Mouse (Mus musculus): ENCODE results near the gene Kdf1.

The Kdf1 gene

GRCm38 (mm10) chr4:133552768-133553447 is 34.1 kb downstream of the Kdf1 start, which contains the start of gene Nr0b2:
Nr0b2 (plus strand) TSS chr4:133553376.
- intact Hi-C loops (cut with DNase I), result no loop called here

GRCm38 (mm10) chr4:133553448-133554330 is 34.9 kb downstream of the Kdf1 start:
- intact Hi-C loops (cut with DNase I), result no loop called here

- intact Hi-C loops (cut with DNase I), result no loop called here
Measured at GRCm38 (mm10) chr4:133557041-133557717, 38.4 kb downstream of the Kdf1 start.

- intact Hi-C loops (cut with DNase I), result no loop called here
Measured at GRCm38 (mm10) chr4:133559846-133560245, 41.1 kb downstream of the Kdf1 start.

- intact Hi-C loops (cut with DNase I), result no loop called here
Measured at GRCm38 (mm10) chr4:133561622-133562021, 42.9 kb downstream of the Kdf1 start.

GRCm38 (mm10) chr4:133563123-133563571 is 44.4 kb downstream of the Kdf1 start:
- intact Hi-C loops (cut with DNase I), result no loop called here

- intact Hi-C loops (cut with DNase I), result no loop called here
Measured at GRCm38 (mm10) chr4:133567251-133567650, 48.5 kb downstream of the Kdf1 start.

- intact Hi-C loops (cut with DNase I), result no loop called here
Measured at GRCm38 (mm10) chr4:133569291-133570065, 50.7 kb downstream of the Kdf1 start.

GRCm38 (mm10) chr4:133570066-133570466 is 51.3 kb downstream of the Kdf1 start:
- intact Hi-C loops (cut with DNase I), result no loop called here

GRCm38 (mm10) chr4:133574070-133574842 is 55.5 kb downstream of the Kdf1 start, which contains the start of gene Gpatch3:
Gpatch3 (plus strand) TSS chr4:133574745.
- intact Hi-C loops (cut with DNase I), result no loop called here

GRCm38 (mm10) chr4:133574843-133575202 is 56.1 kb downstream of the Kdf1 start:
- intact Hi-C loops (cut with DNase I), result no loop called here

GRCm38 (mm10) chr4:133577983-133578382 is 59.2 kb downstream of the Kdf1 start:
- intact Hi-C loops (cut with DNase I), result no loop called here

Small RNA genes within 50 kb of the gene (microRNA-seq; reads per million reads assigned to microRNA genes)
- gene Gm23158, result 0 reads per million in 2 experiments

All from adrenal gland (tissue).